Mouse (Mus musculus) bone marrow, adult 2 months (tissue): ENCODE measurements around the gene Pcmtd2.

Experiments
- CTCF ChIP-seq: fragments of 200-500 bp; IDR thresholded peaks from 2 replicates; pipeline ENCODE4 v1.5.1; 2011; ENCODE audit warnings: low read length, control low read depth; ENCODE audit not compliant: control insufficient read depth, insufficient read depth
- POLR2A ChIP-seq: fragments of 200-500 bp; IDR thresholded peaks from 2 replicates; pipeline ENCODE4 v1.6.1; 2011; ENCODE audit warnings: low read depth, mild to moderate bottlenecking, control low read depth, low read length, borderline replicate concordance; ENCODE audit not compliant: control insufficient read depth

GRCm38 (mm10) chr2:181832745-181833144, 4.9 kb upstream of the Pcmtd2 start:
- TF ChIP-seq CTCF (no peak), POLR2A (no peak)
